Mouse (Mus musculus) fat pad, adult 2 months (tissue): ENCODE data around the gene Ston2.

Source experiments
- DNase-seq: peaks from one replicate; pipeline ENCODE4 v3.0.0-alpha.2; 2011; ENCODE audit warnings: low read depth, low spot score; ENCODE audit errors: extremely low read depth

The Ston2 gene

DNA sequence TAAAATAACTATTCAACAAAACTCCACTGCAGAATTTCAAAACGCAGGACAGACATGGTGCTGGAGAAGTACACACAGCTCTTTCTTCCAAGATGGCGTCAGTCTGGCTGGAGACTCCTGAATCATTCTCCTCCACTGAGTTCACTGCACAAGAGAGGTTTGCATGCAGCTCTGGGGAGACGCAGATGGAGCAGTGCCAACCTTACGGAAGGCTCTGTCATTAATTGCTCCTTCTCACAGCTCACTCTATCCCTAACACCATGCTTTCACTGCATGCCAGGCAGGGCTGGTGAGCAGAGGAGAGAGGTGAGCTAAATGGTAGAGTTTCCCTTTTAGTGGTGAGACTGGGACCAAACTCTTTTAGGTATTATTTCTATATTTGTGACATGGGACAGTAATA lies 80.4 kb downstream of the Ston2 start:
- DNase-seq: no peak

DNA sequence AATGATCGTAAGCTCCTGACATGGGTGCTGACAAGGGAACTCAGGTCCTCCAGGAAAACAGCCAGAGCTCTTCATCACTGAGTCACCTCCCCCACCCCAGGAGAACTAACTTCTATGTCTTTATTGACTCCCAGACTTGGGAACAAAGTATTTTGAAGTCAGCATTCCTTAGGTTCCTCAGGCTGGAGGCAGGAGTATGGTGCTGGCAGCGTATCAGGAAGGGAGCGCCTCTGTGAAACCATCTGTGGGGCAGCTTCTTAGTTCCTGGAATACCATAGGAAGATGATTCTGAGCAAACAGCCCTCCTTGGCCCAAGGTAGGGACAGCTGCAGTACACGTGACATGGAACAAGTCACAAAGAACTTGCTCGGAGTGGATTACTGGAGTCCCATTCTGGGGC lies 84.7 kb downstream of the Ston2 start:
- DNase-seq: no peak

DNA sequence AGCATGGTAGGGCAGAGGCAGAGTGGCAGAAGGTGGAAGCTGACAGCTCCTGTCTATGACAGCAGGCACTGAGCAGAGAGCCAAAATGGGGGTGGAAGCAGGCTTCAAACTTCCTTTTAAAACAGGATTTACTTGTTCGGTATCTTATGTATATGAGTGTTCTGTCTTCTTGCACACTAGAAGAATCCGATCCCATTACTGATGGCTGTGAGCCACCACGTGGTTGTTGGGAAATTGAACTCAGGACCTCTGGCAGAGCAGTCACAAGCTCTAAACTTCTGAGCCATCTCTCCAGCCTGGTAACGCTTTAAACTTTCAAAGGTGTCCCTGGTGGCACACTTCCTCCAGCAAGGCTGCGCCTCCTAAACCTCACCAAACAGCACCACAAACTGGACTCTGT lies 85.4 kb downstream of the Ston2 start:
- peak; percentile 61 for DNase-seq

DNA sequence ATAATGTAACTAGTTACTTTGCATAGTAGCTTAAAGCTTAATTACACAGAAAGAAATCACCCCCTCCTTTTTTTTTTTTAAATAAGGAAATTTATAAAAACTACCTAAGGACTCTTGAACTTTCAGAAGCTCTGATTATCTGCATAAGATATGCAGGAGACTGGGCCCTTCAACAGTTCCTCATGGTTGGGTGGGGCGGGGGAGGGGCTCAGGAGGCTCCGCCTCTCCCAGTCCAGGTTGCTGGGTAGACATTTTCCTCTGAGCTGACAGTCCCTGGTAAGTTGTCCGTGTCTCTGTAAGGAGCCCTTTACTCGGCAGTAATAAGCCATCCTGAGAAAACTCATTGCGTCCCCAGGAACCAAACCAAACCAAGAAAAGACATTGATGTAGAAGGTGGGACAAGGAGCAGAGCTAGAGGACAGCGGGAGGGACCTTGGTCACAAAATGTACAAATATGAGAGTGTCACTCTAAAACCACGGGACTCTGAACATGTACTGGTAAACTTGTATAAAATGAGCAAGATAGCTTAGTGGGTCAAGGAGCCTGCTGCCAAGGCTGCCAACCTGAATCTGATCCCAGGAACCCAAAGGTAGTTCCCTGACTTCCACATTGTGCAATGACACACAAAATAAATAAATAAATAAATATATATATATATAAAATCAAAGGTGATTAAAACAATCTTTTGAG lies 88.6 kb downstream of the Ston2 start:
- no peak for DNase-seq

DNA sequence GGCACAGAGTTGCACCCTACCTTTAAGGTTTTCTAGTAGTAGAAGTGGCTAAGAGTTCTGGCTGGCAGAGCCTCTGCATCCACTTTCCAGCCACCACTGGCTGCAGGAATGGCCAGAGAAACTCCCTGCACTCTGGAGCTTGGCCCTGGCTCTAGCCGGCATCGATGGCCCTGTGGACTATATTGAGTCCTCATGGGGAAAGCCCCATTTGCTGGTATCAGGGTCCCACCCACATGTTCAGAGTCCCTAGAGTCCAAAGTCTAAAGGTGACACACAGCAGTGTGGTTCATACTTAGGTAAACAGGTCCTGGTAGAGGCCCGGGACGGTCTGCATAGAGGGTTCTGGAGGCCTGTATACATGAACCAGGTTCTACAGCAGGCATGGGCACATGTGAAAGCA lies 92.0 kb downstream of the Ston2 start:
- no peak for DNase-seq

DNA sequence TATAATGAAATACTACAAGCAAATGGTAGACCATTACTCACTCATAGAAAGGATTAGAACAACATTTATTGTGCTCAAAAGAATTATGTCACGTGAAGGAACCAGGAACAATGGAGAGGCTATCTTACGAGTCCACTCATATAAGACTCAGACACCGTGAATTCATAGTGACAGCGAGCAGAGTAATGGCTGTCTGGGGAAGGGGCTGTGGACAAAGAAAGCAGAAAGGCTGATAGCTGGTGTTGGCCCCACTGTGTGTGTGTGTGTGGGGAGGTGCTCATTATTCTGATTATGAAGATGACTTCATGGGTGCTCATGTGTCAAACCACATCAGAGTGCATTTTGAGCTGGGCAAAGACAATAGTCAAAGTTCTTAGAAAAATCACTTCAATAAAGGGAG lies 92.4 kb downstream of the Ston2 start:
- DNase-seq: no peak

DNA sequence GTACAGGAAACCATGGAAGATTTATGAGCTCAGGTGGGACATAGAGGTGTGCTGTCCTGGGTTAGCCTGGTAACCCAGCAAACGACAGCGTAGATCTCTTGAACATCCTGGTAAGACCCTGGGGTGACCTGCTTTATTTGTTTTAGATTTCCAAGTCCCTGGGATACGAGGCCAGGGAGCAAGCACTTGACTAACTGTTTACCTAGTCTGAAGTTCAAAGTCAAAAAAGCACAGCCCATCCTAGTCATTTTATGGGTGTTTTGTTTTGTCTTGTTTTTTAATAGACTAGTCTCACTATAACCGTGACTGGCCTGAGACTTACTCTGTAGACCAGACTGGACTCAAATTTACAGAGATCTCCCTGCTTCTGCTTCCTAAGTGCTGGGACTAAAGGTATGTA lies 93.4 kb downstream of the Ston2 start:
- no peak for DNase-seq

DNA sequence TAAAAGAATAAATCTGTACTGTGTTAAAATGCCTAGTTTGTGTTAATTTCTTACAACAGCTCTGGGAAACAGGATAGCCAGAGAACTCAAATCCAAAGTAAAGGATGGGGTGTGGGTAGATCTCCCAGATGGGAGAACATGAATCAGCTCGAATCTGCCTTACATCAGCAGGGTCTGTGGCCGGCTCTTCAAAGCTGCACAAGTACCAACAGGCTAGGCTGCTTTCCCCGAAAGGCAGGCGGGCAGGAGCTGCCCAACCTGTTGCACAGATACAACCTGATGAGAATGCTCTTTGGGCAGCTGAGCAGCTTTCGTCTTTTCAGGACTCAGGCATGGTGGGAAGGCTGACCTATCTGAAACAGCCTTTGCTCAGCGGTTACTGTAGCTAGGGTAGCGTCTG lies 94.6 kb downstream of the Ston2 start:
- DNase-seq: no peak

DNA sequence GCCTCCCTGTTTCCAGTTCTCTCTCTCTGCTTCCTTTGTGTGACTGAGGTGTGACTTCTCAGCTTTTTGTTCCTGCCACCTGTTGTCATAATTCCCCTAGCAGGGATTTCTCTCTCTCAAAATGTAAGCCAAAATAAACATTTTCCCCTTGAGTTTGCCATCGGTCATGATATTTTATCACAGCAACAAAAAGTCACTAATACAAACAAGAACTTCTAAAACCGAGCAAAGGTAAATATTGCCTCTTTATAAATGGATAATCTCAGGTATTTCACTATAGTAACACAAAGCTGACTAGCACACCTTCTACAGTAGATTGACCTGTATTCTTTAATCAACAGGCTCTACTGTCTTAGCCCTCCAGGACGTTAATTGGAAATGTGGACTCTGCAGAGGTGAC lies 95.2 kb downstream of the Ston2 start:
- DNase-seq: no peak

DNA sequence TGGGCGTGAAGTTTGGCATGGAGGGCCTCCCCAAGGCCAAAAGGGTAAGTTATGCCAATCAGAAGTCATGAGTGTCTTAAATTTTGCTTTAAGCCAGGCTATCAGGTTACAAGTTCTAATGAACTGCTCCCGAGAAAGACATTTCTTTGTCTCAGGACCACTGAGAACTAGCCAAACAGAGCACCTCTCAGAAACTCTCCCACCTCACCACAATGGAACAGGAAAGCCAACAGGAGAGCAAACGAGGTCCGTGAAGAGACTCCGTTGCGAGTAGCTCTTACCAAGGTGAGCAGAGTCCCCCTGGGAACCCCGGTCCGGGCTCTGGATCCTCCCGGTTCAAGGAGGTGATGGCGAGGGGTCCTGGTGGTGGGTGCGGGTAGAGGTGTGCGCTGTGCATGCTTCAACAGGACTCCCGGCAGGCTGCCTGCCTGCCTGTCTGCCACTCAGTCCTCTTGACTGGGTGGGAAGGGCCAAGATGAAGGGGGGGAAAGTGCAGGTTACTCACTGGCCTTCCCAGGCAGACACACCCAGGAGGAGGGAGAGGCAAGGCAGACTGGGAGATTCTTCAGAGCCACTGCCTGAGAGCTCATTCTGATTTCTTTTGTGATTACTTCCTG lies 102.4 kb downstream of the Ston2 start:
- no peak for DNase-seq

DNA sequence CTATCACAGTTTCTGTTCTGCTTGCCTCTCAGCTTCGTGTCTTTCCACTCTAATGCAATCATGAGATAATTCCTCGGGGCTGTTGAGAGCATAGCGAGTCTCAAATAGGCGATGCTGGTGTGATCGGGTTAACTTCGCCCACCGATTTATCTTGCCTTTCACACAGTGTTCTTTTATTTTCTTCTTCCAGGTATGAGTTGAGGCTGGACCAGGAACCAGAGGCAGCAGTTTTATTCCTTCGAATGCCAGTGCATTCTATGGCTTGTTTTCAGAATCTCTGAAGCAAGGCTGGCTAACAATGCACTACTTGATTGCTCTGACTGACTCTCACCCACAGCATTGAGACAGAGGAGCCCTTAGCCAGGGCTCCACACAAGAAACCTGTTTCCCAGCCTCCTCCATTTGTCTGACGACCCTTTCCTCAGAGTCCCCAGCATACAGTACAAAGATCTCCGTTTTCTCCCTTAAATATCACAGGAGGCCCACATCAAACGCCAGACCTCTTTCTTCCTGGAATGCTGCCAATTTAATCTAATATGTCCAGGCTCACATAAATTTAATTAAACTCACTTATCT lies 103.3 kb downstream of the Ston2 start:
- DNase-seq: no peak

DNA sequence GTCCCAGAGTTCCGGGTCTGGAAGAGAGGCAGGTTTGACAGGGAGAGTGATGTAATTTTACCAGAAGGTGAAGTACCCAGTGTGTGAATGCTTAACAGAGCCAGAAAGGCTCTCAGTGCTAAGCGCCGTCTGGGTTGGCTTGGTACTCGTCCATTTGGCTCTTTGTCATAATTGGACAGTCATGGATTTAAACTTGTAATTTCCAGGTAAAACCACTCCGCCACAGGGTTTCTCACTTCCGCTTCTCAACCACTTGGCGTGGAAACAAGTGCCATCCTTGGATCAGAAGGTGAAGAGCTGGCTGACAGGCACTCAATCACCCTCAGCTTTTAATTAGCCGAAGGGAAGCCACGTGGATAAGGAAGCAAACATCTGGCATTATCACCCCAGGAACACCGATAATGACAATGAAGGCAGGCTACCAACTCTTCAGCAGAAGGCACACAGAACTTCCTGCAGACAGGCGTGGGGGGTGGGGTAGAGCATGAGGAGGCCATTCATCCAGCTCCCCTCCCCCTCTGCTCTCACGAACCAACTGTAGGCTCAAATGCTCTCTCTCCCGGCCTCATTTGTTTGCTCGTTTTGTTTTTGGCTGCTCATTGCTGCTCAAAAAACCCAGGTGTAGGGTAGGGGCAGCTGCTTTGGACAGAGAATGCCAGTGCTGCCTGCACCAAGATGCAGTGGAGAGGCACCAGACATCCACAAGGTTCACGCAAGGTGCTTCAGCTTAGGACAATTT lies 103.9 kb downstream of the Ston2 start:
- DNase-seq: peak; percentile 94

DNA sequence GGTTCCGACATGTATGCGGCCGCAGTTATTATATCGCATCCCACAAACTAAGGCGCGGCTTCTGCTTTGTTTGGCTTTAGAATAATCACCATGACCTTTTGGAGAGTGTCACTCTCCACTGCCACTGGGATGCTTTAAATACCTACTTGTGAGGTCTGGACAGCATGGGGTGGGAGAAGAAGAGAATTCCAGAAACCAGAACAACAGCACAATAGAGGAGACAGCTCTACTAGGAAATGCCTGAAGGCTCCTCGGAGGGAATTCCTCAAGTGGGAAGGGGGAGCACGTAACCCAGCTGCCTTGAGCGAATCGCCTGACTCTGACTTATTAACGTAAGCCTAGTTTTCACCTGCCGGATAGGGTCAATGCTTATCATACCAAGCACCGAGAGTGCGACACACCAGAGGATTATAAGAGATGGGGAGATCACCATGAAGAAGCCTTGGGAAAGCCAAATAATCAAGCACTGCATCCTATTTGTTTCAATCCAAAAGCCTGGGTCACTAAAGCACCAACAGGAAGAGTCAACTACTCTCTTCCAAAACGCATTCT lies 104.6 kb downstream of the Ston2 start:
- DNase-seq: no peak

DNA sequence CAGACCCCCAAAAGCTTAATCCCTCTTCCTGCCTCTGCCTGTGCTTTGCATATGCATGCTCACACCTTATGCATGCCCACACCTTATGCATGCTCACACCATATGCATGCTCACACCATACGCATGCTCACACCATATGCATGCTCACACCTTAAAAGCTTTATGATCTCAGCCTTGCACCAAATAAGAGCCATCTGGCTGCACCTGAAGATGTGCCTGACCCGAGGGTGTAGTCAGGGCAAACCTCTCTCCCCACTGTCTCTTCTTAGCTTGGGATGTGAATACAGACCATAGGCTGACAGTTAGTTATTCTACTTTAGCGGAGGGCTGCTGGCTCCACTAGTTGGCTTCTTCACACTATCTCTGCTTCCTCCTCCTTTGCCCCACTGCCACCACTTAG lies 105.1 kb downstream of the Ston2 start:
- no peak for DNase-seq

DNA sequence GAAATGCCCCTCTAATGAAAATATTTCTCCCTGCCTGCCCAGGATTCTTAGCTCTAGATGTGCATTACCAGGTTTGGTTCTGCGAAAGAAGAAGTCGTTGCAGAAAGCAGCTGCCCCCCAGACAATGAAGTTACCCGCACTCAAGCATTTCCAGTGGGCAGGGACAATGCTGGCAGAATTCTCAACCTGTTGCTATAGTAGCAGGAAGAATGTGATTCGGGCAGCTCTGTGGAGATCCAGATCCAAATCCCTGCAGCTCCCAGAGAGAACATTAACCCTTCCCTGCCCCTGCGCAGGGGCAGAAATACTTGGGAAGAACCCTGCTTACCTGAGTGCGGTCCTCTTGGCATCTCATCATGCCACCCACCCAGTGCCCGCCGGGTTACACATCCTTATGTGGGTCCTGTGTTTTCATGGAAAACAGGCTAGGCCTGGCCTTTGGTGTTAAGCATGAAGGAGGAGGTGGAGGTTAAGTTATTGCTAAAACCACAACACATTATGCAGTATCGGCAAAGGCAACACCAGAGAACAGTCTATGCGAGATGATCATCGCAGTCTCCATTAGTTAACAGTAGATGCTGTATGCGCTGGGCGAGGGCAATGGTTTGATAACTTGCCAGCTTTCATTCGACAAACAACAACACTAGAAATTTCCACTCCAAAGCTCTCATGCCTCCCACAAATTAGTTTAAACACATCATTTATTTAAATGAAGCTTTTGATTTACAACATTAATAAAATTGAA lies 108.7 kb downstream of the Ston2 start:
- no peak for DNase-seq

DNA sequence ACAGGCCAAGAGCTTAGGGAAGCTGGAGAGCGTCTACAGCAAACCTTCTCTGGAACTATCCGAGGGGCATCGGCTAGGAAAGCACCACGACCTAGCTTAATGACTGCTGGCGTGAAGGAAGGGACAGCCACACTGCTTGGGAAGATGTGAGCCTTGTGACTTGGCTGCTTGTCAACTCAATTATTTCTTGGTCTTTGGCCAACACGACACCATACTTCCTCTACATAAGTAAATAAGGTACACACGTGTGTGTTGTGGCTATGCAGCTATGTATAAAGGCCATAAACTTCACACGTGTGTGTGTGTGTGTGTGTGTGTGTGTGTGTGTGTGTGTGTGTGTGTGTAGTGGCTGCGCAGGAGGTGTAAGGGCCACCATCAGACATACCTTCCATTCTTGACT lies 112.2 kb downstream of the Ston2 start:
- no peak for DNase-seq

DNA sequence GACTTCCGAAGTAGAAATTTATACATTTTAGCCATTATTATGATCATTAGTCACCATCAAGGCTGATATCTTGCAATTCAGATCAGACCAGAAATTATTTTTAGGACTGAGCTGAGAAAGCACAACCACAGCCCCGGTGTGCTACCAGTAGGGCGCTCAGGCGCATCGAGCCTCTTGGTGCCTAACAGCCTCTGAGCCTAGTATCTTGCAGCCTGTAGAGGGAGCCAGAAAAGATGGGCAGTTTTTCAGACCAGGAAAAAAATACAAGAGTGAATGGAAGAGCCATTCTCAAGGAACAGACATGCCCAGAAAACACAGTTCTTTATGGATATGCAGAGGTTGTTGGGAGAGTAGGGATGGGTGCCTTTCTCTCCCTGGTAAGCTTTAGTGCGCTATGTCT lies 115.0 kb downstream of the Ston2 start:
- no peak for DNase-seq

DNA sequence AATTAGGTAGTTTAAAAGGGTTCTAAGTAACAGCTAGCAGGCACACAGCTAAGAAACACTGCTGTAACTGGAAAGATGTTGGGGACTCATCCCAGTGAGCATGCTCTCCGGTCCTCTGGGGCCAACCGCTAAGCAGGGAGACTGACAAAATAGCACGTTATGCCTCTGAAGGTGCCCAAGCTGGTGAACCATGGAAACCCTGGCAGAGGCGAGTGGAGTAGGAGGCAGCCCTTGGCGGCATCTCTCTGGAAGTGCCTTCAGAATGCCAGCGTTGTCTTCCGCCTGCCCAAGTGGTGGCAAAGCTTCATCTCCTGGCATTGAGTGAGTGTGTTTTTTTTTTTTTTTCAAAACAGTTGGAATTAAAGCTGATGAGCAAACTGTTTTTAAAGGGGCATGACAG lies 115.7 kb downstream of the Ston2 start:
- no peak for DNase-seq

DNA sequence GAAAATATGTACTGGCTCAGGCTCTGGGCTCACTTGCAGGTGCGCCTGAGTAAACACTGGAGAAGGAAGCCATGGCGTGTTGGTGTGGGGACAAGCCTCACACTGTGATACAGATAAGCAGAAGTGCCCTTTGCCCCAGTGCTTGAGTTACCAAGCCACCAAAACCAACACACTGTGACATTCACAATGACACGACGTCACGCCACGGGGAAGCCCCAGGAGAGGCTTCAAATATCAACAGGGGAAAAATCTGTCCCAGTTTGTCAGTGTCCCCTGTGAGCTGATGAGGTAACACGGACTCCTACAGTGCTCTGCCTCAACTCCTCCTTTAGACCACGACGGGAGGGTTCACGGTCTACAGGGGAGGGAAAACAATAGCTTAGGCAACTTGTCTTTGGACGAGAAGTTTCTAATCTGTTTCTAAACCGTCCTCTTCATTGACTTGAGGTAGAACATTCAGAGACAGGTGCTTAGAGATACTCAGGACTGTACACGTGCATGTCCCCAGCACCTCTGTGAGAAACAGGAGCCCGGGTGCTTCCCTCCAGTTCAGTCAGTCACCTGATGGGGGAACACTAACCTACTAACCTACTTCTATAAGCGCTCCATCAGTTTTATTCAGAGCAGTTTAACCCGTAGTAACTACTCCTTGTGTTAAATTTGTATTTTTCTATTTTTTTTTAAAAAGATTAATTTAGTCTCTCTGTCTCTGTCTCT lies 119.5 kb downstream of the Ston2 start:
- no peak for DNase-seq

DNA sequence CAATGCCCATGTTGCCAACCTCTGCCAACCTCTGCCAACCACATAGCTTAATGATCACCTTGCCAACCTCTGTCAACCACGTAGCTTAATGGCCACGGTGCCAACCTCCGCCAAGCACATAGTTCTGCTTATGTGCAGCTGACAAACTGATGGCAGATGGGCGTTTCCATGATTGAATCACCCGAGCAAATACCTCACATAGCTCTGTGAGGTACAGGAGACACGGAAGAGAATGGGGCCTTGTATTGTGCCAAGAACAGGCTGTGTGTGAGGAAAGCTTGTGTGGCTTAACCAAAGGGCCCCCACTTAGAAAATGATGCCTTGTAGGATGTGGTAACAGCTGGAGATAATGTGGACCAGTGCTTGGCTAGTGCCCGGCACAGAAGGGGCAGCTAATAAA lies 120.4 kb downstream of the Ston2 start:
- no peak for DNase-seq
